Comparison of ENCODE assay signal across 14 mouse cellular contexts in genomic region chr12:44371076-44371710, GRCm38 (mm10). TPM values are rescaled to one million over a fixed set of nuclear protein-coding genes. Genes with fewer than 3 reads are reported as not detected.
A peak's percentile ranks its signal among the peaks of the same experiment; 100 is the strongest.
DNase-seq lines count a peak whose midpoint lies in the region; ATAC-seq lines count a peak whose summit lies in the region.
"Had no signal": no experiment of that assay in that cellular context is flagged by ENCODE, and none has a peak within 500 bp of the region (broad histone marks: within the 10 kb centered on the region; RNA-seq: fewer than 3 reads in every experiment).

No protein-coding gene starts in this region.

- peak; percentile 76; the same call in 1 of the 2 replicates for ATAC-seq in hindbrain, embryonic 16.5 days
- no peak for ATAC-seq in hindbrain, embryonic 11.5 days (ENCODE audit: low FRiP score)
- ATAC-seq in midbrain, embryonic 16.5 days: peak; percentile 75
- ATAC-seq in common myeloid progenitor, adult 5-6 weeks (replicated peaks; ENCODE audit: low read depth, poor library complexity, severe bottlenecking): peak; percentile 50; the same call in 1 of the 2 replicates
- ATAC-seq: liver, embryonic 12.5 days had no signal

- H3K4me3 ChIP-seq in hindbrain, embryonic 16.5 days (ENCODE audit: low read length): no peak overlapping the region
- no peak overlapping the region for H3K4me3 ChIP-seq in hindbrain, embryonic 11.5 days (ENCODE audit: low read depth, low read length)
- no peak overlapping the region for H3K4me3 ChIP-seq in midbrain, embryonic 16.5 days (ENCODE audit: low read depth, low read length)
- no peak overlapping the region for H3K4me3 ChIP-seq in midbrain, embryonic 10.5 days
- H3K4me3 ChIP-seq: erythroblast, embryonic 14.5 days; liver, embryonic 12.5 days had no signal

- peaks cover 13% of the 10 kb centered on the region for H3K4me1 ChIP-seq in hindbrain, embryonic 16.5 days (ENCODE audit: control insufficient read depth, insufficient read depth, low read depth, low read length)
- H3K4me1 ChIP-seq in hindbrain, embryonic 11.5 days (replicated peaks; ENCODE audit: control insufficient read depth, insufficient read depth, low read length): no peaks in the 10 kb centered on the region
- H3K4me1 ChIP-seq in midbrain, embryonic 16.5 days (ENCODE audit: control insufficient read depth, insufficient read depth, low read length): peaks cover 21% of the 10 kb centered on the region
- peaks cover 34% of the 10 kb centered on the region for H3K4me1 ChIP-seq in midbrain, embryonic 10.5 days
- H3K4me1 ChIP-seq: liver, embryonic 12.5 days had no signal

- H3K9me3 ChIP-seq in hindbrain, embryonic 16.5 days (ENCODE audit: control insufficient read depth, low read length): no peaks in the 10 kb centered on the region
- no peaks in the 10 kb centered on the region for H3K9me3 ChIP-seq in hindbrain, embryonic 11.5 days (ENCODE audit: control insufficient read depth, low read length)
- no peaks in the 10 kb centered on the region for H3K9me3 ChIP-seq in midbrain, embryonic 16.5 days (replicated peaks; ENCODE audit: control insufficient read depth, low read length, poor library complexity, severe bottlenecking)
- no peaks in the 10 kb centered on the region for H3K9me3 ChIP-seq in midbrain, embryonic 10.5 days (replicated peaks)
- H3K9me3 ChIP-seq: liver, embryonic 12.5 days had no signal

- no peak overlapping the region for H3K9ac ChIP-seq in hindbrain, embryonic 16.5 days (ENCODE audit: low read depth, low read length)
- H3K9ac ChIP-seq in hindbrain, embryonic 11.5 days (ENCODE audit: low read depth, low read length): no peak overlapping the region
- H3K9ac ChIP-seq in midbrain, embryonic 16.5 days (ENCODE audit: low read depth, low read length): no peak overlapping the region
- H3K9ac ChIP-seq: liver, embryonic 12.5 days had no signal

- no peaks in the 10 kb centered on the region for H3K27me3 ChIP-seq in hindbrain, embryonic 16.5 days (replicated peaks; ENCODE audit: control insufficient read depth, insufficient read depth, low read length)
- H3K27me3 ChIP-seq in hindbrain, embryonic 11.5 days (ENCODE audit: control insufficient read depth, insufficient read depth, low read length): no peaks in the 10 kb centered on the region
- H3K27me3 ChIP-seq in midbrain, embryonic 16.5 days (ENCODE audit: control insufficient read depth, insufficient read depth, low read depth, low read length): no peaks in the 10 kb centered on the region
- H3K27me3 ChIP-seq in midbrain, embryonic 10.5 days (ENCODE audit: low read depth, poor library complexity, severe bottlenecking): no peaks in the 10 kb centered on the region
- H3K27me3 ChIP-seq: liver, embryonic 12.5 days had no signal

- no peak overlapping the region for H3K4me2 ChIP-seq in hindbrain, embryonic 16.5 days (ENCODE audit: low read length)
- no peak overlapping the region for H3K4me2 ChIP-seq in hindbrain, embryonic 11.5 days (replicated peaks; ENCODE audit: low read depth, low read length)
- H3K4me2 ChIP-seq in midbrain, embryonic 16.5 days (ENCODE audit: low read length): no peak overlapping the region
- H3K4me2 ChIP-seq: liver, embryonic 12.5 days had no signal

- no peaks in the 10 kb centered on the region for H3K36me3 ChIP-seq in hindbrain, embryonic 16.5 days (ENCODE audit: control insufficient read depth, insufficient read depth, low read length)
- H3K36me3 ChIP-seq in hindbrain, embryonic 11.5 days (ENCODE audit: control insufficient read depth, insufficient read depth, low read length): no peaks in the 10 kb centered on the region
- H3K36me3 ChIP-seq in midbrain, embryonic 16.5 days (ENCODE audit: control insufficient read depth, insufficient read depth, low read length): no peaks in the 10 kb centered on the region
- no peaks in the 10 kb centered on the region for H3K36me3 ChIP-seq in midbrain, embryonic 10.5 days
- H3K36me3 ChIP-seq: liver, embryonic 12.5 days had no signal

- DNase-seq in hindbrain, embryonic 11.5 days (ENCODE audit: low spot score): no peak
- no peak for DNase-seq in midbrain, embryonic 10.5 days (ENCODE audit: low spot score)
- no peak for DNase-seq in adrenal gland, adult 2 months
- DNase-seq in kidney, postnatal 25 days: no peak
- DNase-seq: cerebellum, adult 8-10 months; gastrocnemius, postnatal 10 days; kidney, adult 8-10 months; lung, postnatal 14 days; right cerebral cortex, postnatal 25 days had no signal

- H3K27ac ChIP-seq in hindbrain, embryonic 16.5 days (ENCODE audit: low read depth, low read length): no peak overlapping the region
- H3K27ac ChIP-seq in hindbrain, embryonic 11.5 days (ENCODE audit: low read depth, low read length): no peak overlapping the region
- H3K27ac ChIP-seq in midbrain, embryonic 16.5 days (ENCODE audit: low read length): peak overlapping the region; percentile 47; the same call in 1 of the 2 replicates
- no peak overlapping the region for H3K27ac ChIP-seq in midbrain, embryonic 10.5 days (replicated peaks)
- H3K27ac ChIP-seq: liver, embryonic 12.5 days had no signal

- 42% methylated on average over 3 of the region's 3 CpGs for WGBS in hindbrain, embryonic 16.5 days
- WGBS in hindbrain, embryonic 11.5 days: 81% methylated on average over 3 of the region's 3 CpGs
- WGBS in midbrain, embryonic 16.5 days: 41% methylated on average over 3 of the region's 3 CpGs
- WGBS in midbrain, embryonic 10.5 days: 78% methylated on average over 3 of the region's 3 CpGs

RNA-seq across cellular contexts. Expression of gene Nrcam, which starts 42.5 kb away (rescaled TPM):
- polyA plus RNA-seq in hindbrain, embryonic 16.5 days (2015; fragmentation: Nextera tagmentation; extraction: Ambion mirVana): 125 and 142 TPM in 2 replicates
- polyA plus RNA-seq in hindbrain, embryonic 11.5 days (2014; fragmentation: Nextera tagmentation; extraction: Ambion mirVana): 67.6 and 82.8 TPM in 2 replicates
- 148 and 160 TPM in 2 replicates for polyA plus RNA-seq in midbrain, embryonic 16.5 days (2015; fragmentation: Nextera tagmentation; extraction: Ambion mirVana)
- polyA plus RNA-seq in midbrain, embryonic 10.5 days (2016; fragmentation: Nextera tagmentation; extraction: Ambion mirVana): 31.8 and 51.7 TPM in 2 replicates
- total RNA-seq in common myeloid progenitor, adult 5-6 weeks (2017): 0.27 and 0.78 TPM in 2 replicates
- 1 to 10 TPM; 5.2 to 6.7 TPM for total RNA-seq in adrenal gland, adult 2 months (2021)
- polyA plus RNA-seq in adrenal gland, adult 2 months (2012; rRNA removed): 0.53 and 0.62 TPM in 2 replicates
- polyA plus RNA-seq: erythroblast, embryonic 14.5 days had no signal

Comparison
In these comparisons a context has a peak if more than half of its experiments do, and no peak if none do; other contexts are left out.
1. RNA of gene Nrcam, which starts 42.5 kb away (polyA plus RNA-seq): 148 to 160 TPM in midbrain, embryonic 16.5 days, 125 to 142 TPM in hindbrain, embryonic 16.5 days, 67.6 to 82.8 TPM in hindbrain, embryonic 11.5 days and 31.8 to 51.7 TPM in midbrain, embryonic 10.5 days; 0.53 to 0.62 TPM in adrenal gland, adult 2 months; every median in the first group is over 10 times any median in the second.